Mouse (Mus musculus) naive thymus-derived CD4-positive, alpha-beta T cell, adult 2 months (primary cell): Measurements from ENCODE around the gene Slc22a17.

ENCODE experiments used
- DNase-seq: peaks from one replicate; pipeline ENCODE4 v3.0.0-alpha.2; 2011; ENCODE audit warnings: low read depth

The Slc22a17 gene

GRCm38 (mm10) chr14:54856703-54857102 is 56.2 kb downstream of the Slc22a17 start:
- no peak for DNase-seq
